Mouse (Mus musculus) kidney, adult 2 months (tissue): ENCODE data around the gene Olfr457.

ENCODE experiments used
- CTCF ChIP-seq: fragments of 200-500 bp; conservative IDR thresholded peaks from 2 replicates; pipeline ENCODE4 v1.5.1; 2011; ENCODE audit warnings: low read depth, mild to moderate bottlenecking, control low read depth, low read length, moderate library complexity, mixed read lengths; ENCODE audit not compliant: insufficient read depth, insufficient read length
- POLR2A ChIP-seq: fragments of 200-500 bp; IDR thresholded peaks from one replicate; pipeline ENCODE4 v1.6.1; 2011; ENCODE audit warnings: low read depth, low read length, control low read depth

DNA sequence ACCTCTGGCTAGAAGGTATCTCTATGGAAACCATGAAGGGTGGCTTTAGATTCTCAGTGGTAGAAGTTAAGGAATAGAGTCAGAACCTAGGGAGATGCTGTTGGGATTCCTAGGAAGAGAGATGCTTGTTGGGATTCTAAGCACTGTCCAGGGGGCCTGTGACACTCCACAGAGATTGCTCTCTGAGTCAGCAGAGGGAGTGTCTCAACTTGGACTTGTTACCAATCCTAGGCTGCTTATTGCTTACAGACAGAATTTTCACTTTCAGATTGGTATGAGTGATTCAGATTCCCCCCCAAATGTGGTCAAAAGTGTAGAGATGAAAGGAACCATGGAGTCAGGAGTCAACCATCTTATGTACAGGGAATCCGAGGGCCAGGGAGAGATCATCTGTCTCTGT, 13.6 kb upstream of the Olfr457 start:
- TF ChIP-seq CTCF (no peak), POLR2A (no peak)
